ENCODE assay signal across 12 mouse cellular contexts in genomic region chr15:27539745-27540144, GRCm38 (mm10).
DNase-seq lines count a peak whose midpoint lies in the region; ATAC-seq and TF ChIP-seq lines count a peak whose summit lies in the region.
"Had no signal": no experiment of that assay in that cellular context is flagged by ENCODE, and none has a peak within 500 bp of the region (broad histone marks: within the 10 kb centered on the region; RNA-seq: fewer than 3 reads in every experiment).

No protein-coding gene starts in this region.

- peaks cover 41% of the 10 kb centered on the region for H3K4me1 ChIP-seq in brown adipose tissue, adult 24 weeks (ENCODE audit: control insufficient read depth, insufficient read depth, insufficient read length, low read length)
- H3K4me1 ChIP-seq in midbrain, embryonic 15.5 days, result no peaks in the 10 kb centered on the region

- intact Hi-C loops in left cerebral cortex, adult 2 months (cut with DNase I), result no loop called here

- no peak overlapping the region for H3K9ac ChIP-seq in midbrain, embryonic 15.5 days
- H3K9ac ChIP-seq: liver, embryonic 14.5 days had no signal

- peak overlapping the region; percentile 92 for H3K27ac ChIP-seq in left cerebral cortex, adult 2 months
- H3K27ac ChIP-seq in brown adipose tissue, adult 24 weeks (replicated peaks; ENCODE audit: low read depth, low read length), result peak overlapping the region; percentile 93
- no peak overlapping the region for H3K27ac ChIP-seq in midbrain, embryonic 15.5 days
- H3K27ac ChIP-seq: liver, embryonic 14.5 days; stomach, postnatal 0 days had no signal

- no peak overlapping the region for H3K4me2 ChIP-seq in midbrain, embryonic 15.5 days

- H3K9me3 ChIP-seq in midbrain, embryonic 15.5 days, result no peaks in the 10 kb centered on the region
- H3K9me3 ChIP-seq: G1E had no signal

- no peaks in the 10 kb centered on the region for H3K36me3 ChIP-seq in midbrain, embryonic 15.5 days (replicated peaks)

- no peak for ATAC-seq in midbrain, embryonic 15.5 days (replicated peaks)
- ATAC-seq: intestine, postnatal 0 days had no signal

- 89% methylated on average over 9 of the region's 9 CpGs for WGBS in midbrain, embryonic 15.5 days

- H3K4me3 ChIP-seq in left cerebral cortex, adult 2 months, result no peak overlapping the region
- no peak overlapping the region for H3K4me3 ChIP-seq in brown adipose tissue, adult 24 weeks (ENCODE audit: insufficient read depth, low read depth, low read length)
- no peak overlapping the region for H3K4me3 ChIP-seq in midbrain, embryonic 15.5 days
- H3K4me3 ChIP-seq: myocyte had no signal

- no peak for TF ChIP-seq CTCF in left cerebral cortex, adult 2 months (IDR thresholded peaks at IDR 0.05)

- H3K27me3 ChIP-seq in midbrain, embryonic 15.5 days (replicated peaks), result no peaks in the 10 kb centered on the region

- no peak for DNase-seq in left cerebral cortex, adult 2 months (ENCODE audit: extremely low spot score in 1 of 2, low spot score in 2 of 2)
- DNase-seq in left cerebral cortex, adult 9 months (ENCODE audit: low spot score in 2 of 2), result no peak
- DNase-seq in heart, adult 9 months (ENCODE audit: low spot score in 2 of 2), result peak; percentile 81
- DNase-seq in skeletal muscle tissue, adult 2 months (ENCODE audit: low read depth, low spot score), result peak; percentile 94
- no peak for DNase-seq in right cerebral cortex, postnatal 4 days

Comparison
In these comparisons a context has a peak if more than half of its experiments do, and no peak if none do; other contexts are left out.
1. DNase-seq: peak in heart, adult 9 months (2 of 2) and skeletal muscle tissue, adult 2 months (single experiment); none in left cerebral cortex, adult 2 months (0 of 2), left cerebral cortex, adult 9 months (0 of 2) and right cerebral cortex, postnatal 4 days (single experiment).